Mouse (Mus musculus): ENCODE data around the gene Vps37c. TPM values are rescaled to one million over a fixed set of nuclear protein-coding genes. Genes with fewer than 3 reads are reported as not detected.

The Vps37c gene
- polyA plus RNA-seq, 1 experiment from 2014 or later = 12.1 TPM

GRCm38 (mm10) chr19:10759983-10760831 is 71.7 kb downstream of the Vps37c start:
- Histone ChIP-seq H3K36me3 (ENCODE audit: control insufficient read depth, insufficient read depth) (no peaks in the 10 kb centered on the region), H3K4me2 (ENCODE audit: low read depth, low read length) (no peak overlapping the region), H3K4me1 (ENCODE audit: control insufficient read depth, low read depth, low read length) (no peaks in the 10 kb centered on the region), H3K9me3 (replicated peaks; ENCODE audit: control insufficient read depth, low read length) (no peaks in the 10 kb centered on the region), H3K27ac (ENCODE audit: low read length) (no peak overlapping the region), H3K4me3 (ENCODE audit: low read depth, low read length) (no peak overlapping the region), H3K9ac (ENCODE audit: low read depth, low read length) (no peak overlapping the region), H3K27me3 (ENCODE audit: control insufficient read depth, insufficient read depth, low read depth, low read length) (no peaks in the 10 kb centered on the region)
- ATAC-seq (ENCODE audit: low read depth) = no peak
- WGBS (ENCODE audit: insufficient replicate concordance) = 60% methylated on average over 9 of the region's 9 CpGs

GRCm38 (mm10) chr19:10761794-10762415 is 73.4 kb downstream of the Vps37c start:
- WGBS (ENCODE audit: insufficient replicate concordance) = 58% methylated on average over 8 of the region's 8 CpGs
- Histone ChIP-seq H3K27ac (ENCODE audit: low read length) (no peak overlapping the region), H3K27me3 (ENCODE audit: control insufficient read depth, insufficient read depth, low read depth, low read length) (no peaks in the 10 kb centered on the region), H3K36me3 (ENCODE audit: control insufficient read depth, insufficient read depth) (no peaks in the 10 kb centered on the region), H3K4me3 (ENCODE audit: low read depth, low read length) (no peak overlapping the region), H3K4me2 (ENCODE audit: low read depth, low read length) (no peak overlapping the region), H3K9ac (ENCODE audit: low read depth, low read length) (no peak overlapping the region), H3K4me1 (ENCODE audit: control insufficient read depth, low read depth, low read length) (no peaks in the 10 kb centered on the region), H3K9me3 (replicated peaks; ENCODE audit: control insufficient read depth, low read length) (no peaks in the 10 kb centered on the region)
- ATAC-seq (ENCODE audit: low read depth) = no peak

- H3K4me2 ChIP-seq (ENCODE audit: low read depth, low read length) = no peak overlapping the region
- H3K36me3 ChIP-seq (ENCODE audit: control insufficient read depth, insufficient read depth) = no peaks in the 10 kb centered on the region
- H3K4me3 ChIP-seq (ENCODE audit: low read depth, low read length) = no peak overlapping the region
- H3K4me1 ChIP-seq (ENCODE audit: control insufficient read depth, low read depth, low read length) = no peaks in the 10 kb centered on the region
- no peak overlapping the region for H3K27ac ChIP-seq (ENCODE audit: low read length)
- H3K9me3 ChIP-seq (replicated peaks; ENCODE audit: control insufficient read depth, low read length) = no peaks in the 10 kb centered on the region
- H3K27me3 ChIP-seq (ENCODE audit: control insufficient read depth, insufficient read depth, low read depth, low read length) = no peaks in the 10 kb centered on the region
- H3K9ac ChIP-seq (ENCODE audit: low read depth, low read length) = no peak overlapping the region
- ATAC-seq (ENCODE audit: low read depth) = no peak
- 55% methylated on average over 6 of the region's 6 CpGs for WGBS (ENCODE audit: insufficient replicate concordance)
Measured at GRCm38 (mm10) chr19:10762468-10762867, 73.9 kb downstream of the Vps37c start.

GRCm38 (mm10) chr19:10763381-10764031 is 75.0 kb downstream of the Vps37c start:
- H3K36me3 ChIP-seq (ENCODE audit: control insufficient read depth, insufficient read depth) = no peaks in the 10 kb centered on the region
- no peak overlapping the region for H3K4me3 ChIP-seq (ENCODE audit: low read depth, low read length)
- no peak overlapping the region for H3K9ac ChIP-seq (ENCODE audit: low read depth, low read length)
- no peak overlapping the region for H3K27ac ChIP-seq (ENCODE audit: low read length)
- no peak overlapping the region for H3K4me2 ChIP-seq (ENCODE audit: low read depth, low read length)
- no peak for ATAC-seq (ENCODE audit: low read depth)
- WGBS (ENCODE audit: insufficient replicate concordance) = 59% methylated on average over 21 of the region's 21 CpGs
- H3K9me3 ChIP-seq (replicated peaks; ENCODE audit: control insufficient read depth, low read length) = no peaks in the 10 kb centered on the region
- H3K4me1 ChIP-seq (ENCODE audit: control insufficient read depth, low read depth, low read length) = no peaks in the 10 kb centered on the region
- no peaks in the 10 kb centered on the region for H3K27me3 ChIP-seq (ENCODE audit: control insufficient read depth, insufficient read depth, low read depth, low read length)

Other genes starting within 250 kb of the Vps37c start
- gene Lrrc10b, start 231.3 kb upstream of the Vps37c start, polyA plus RNA-seq (2015; fragmentation: Nextera tagmentation; extraction: Ambion mirVana) = 0.06 TPM in 1 of 2 replicates, not detected in the other
- not detected in 2 replicates for gene Ppp1r32, start 205.8 kb upstream of the Vps37c start, polyA plus RNA-seq (2015; fragmentation: Nextera tagmentation; extraction: Ambion mirVana)
- gene Cpsf7, start 163.5 kb upstream of the Vps37c start, polyA plus RNA-seq (2015; fragmentation: Nextera tagmentation; extraction: Ambion mirVana) = 11.7 and 14.0 TPM in 2 replicates
- 23.2 and 28.3 TPM in 2 replicates for gene Sdhaf2, start 162.6 kb upstream of the Vps37c start, polyA plus RNA-seq (2015; fragmentation: Nextera tagmentation; extraction: Ambion mirVana)
- gene Tmem216, start 132.5 kb upstream of the Vps37c start, polyA plus RNA-seq (2015; fragmentation: Nextera tagmentation; extraction: Ambion mirVana) = 9.7 and 9.9 TPM in 2 replicates
- gene Cyb561a3, start 111.6 kb upstream of the Vps37c start, polyA plus RNA-seq (2015; fragmentation: Nextera tagmentation; extraction: Ambion mirVana) = 17.0 and 19.6 TPM in 2 replicates
- gene Tmem138, start 111.4 kb upstream of the Vps37c start, polyA plus RNA-seq (2015; fragmentation: Nextera tagmentation; extraction: Ambion mirVana) = 10.5 and 10.6 TPM in 2 replicates
- 170 and 176 TPM in 2 replicates for gene Ddb1, start 83.4 kb upstream of the Vps37c start, polyA plus RNA-seq (2015; fragmentation: Nextera tagmentation; extraction: Ambion mirVana)
- 39.7 and 47.8 TPM in 2 replicates for gene Tkfc, start 83.1 kb upstream of the Vps37c start, polyA plus RNA-seq (2015; fragmentation: Nextera tagmentation; extraction: Ambion mirVana)
- gene Vwce, start 54.5 kb upstream of the Vps37c start, polyA plus RNA-seq (2015; fragmentation: Nextera tagmentation; extraction: Ambion mirVana) = 13.5 and 16.0 TPM in 2 replicates
- 0.06 TPM in 1 of 2 replicates, not detected in the other for gene Pga5, start 10.7 kb upstream of the Vps37c start, polyA plus RNA-seq (2015; fragmentation: Nextera tagmentation; extraction: Ambion mirVana)
- gene Cd5, start 50.3 kb downstream of the Vps37c start, polyA plus RNA-seq (2015; fragmentation: Nextera tagmentation; extraction: Ambion mirVana) = not detected in 2 replicates
- gene Cd6, start 141.3 kb downstream of the Vps37c start, polyA plus RNA-seq (2015; fragmentation: Nextera tagmentation; extraction: Ambion mirVana) = 0.04 TPM in 1 of 2 replicates, not detected in the other
- gene Slc15a3, start 151.0 kb downstream of the Vps37c start, polyA plus RNA-seq (2015; fragmentation: Nextera tagmentation; extraction: Ambion mirVana) = 1.5 and 1.8 TPM in 2 replicates
- gene Tmem132a, start 181.2 kb downstream of the Vps37c start, polyA plus RNA-seq (2015; fragmentation: Nextera tagmentation; extraction: Ambion mirVana) = 2.7 and 3.1 TPM in 2 replicates
- 16.9 and 20.0 TPM in 2 replicates for gene Tmem109, start 193.3 kb downstream of the Vps37c start, polyA plus RNA-seq (2015; fragmentation: Nextera tagmentation; extraction: Ambion mirVana)
- 11.7 and 12.2 TPM in 2 replicates for gene Prpf19, start 206.5 kb downstream of the Vps37c start, polyA plus RNA-seq (2015; fragmentation: Nextera tagmentation; extraction: Ambion mirVana)
- not detected in 2 replicates for gene Zp1, start 231.9 kb downstream of the Vps37c start, polyA plus RNA-seq (2015; fragmentation: Nextera tagmentation; extraction: Ambion mirVana)
- gene Ptgdr2, start 248.4 kb downstream of the Vps37c start, polyA plus RNA-seq (2015; fragmentation: Nextera tagmentation; extraction: Ambion mirVana) = 0.04 and 0.05 TPM in 2 replicates

Measured in liver, embryonic 16.5 days (tissue).